Mouse (Mus musculus) small intestine, adult 2 months (tissue): ENCODE results near the gene G0s2.

Experiments
- CTCF ChIP-seq: fragments of 200-500 bp; IDR thresholded peaks from 2 replicates; pipeline ENCODE4 v1.5.1; 2012; ENCODE audit warnings: low read depth, mild to moderate bottlenecking, control low read depth, inconsistent platforms, low read length, moderate library complexity, mixed read lengths; ENCODE audit not compliant: insufficient replicate concordance, insufficient read length; ENCODE audit errors: extremely low read depth
- POLR2A ChIP-seq: fragments of 200-500 bp; IDR thresholded peaks from 2 replicates; pipeline ENCODE4 v1.6.1; 2012; ENCODE audit warnings: low read depth, mild to moderate bottlenecking, control low read depth, inconsistent platforms, low read length, moderate library complexity

DNA sequence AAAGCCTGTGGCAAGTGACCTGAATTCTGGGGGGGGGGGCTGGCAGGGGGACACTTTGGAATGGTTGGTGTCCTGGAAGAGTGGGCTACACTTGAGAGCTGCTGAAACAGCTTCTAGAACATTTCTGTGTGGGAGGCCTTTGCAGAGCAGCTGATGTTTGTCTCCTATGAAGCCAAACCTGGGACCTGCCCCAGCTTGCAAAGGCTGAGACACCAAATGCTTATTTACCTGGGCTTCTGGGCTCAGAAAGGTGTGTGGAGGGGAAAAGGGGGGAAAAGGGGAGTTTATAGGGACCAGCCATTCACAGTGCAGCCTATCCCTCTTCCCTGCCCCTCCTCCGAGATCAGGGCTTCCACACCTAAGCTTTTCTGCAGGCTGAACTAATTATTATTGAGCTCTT is 27.0 kb upstream of the G0s2 start:
- no peak for TF ChIP-seq CTCF
- TF ChIP-seq POLR2A, result no peak
